Mouse (Mus musculus) hematopoietic stem cell, adult 5-6 weeks (primary cell): Measurements from ENCODE around the gene Olfr1039. TPM values are rescaled to one million over a fixed set of nuclear protein-coding genes. Genes with fewer than 3 reads are reported as not detected.
"Not testable (repeated sequence)": the region's sequence is repeated elsewhere in the genome, so short reads cannot be mapped to it uniquely, and the experiment has no call there.

Experiments
- ATAC-seq, 2 experiments: fragments of 125-278 bp in 1 of 2; replicated peaks in 1 of 2; 2 replicates each; pipeline ENCODE4 v1.8.0; 2016 to 2017; ENCODE audit warnings: inconsistent platforms in 2 of 2, mild to moderate bottlenecking in 2 of 2, moderate number of reproducible peaks in 2 of 2, low read depth in 1 of 2, moderate TSS enrichment in 1 of 2; ENCODE audit not compliant: low FRiP score in 2 of 2, poor library complexity in 2 of 2, severe bottlenecking in 2 of 2, insufficient read depth in 1 of 2, low TSS enrichment in 1 of 2
- total RNA-seq: library from RNA; stranded (forward); fragments of 172-1452, 232-1000 nt; gene quantifications from 2 replicates; pipeline ENCODE4 v1.2.3, GENCODE M21; 2017

The Olfr1039 gene
- not detected in 2 replicates for total RNA-seq

DNA sequence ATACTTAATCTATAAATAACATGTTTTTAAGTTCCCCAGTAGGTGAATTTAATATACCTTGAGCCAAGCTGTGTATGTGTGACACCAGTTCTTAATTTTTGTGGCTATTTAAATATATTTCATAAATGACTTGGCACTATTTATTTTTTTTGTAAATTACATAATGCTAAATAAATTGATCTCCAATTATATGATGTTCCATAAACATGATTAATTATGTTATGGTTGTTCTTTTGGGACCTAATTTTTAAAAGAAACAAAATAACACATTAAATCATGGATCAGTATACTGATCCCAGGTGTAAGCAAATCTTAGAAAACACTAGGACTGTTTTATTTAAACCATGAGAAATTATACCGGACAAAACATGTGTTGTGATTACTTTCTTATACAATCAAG is at the start of gene Olfr1039:
Gene Olfr1039, minus strand, starts transcription at position 101 of the 400 bp plus-strand sequence.
- no peak for ATAC-seq

- no peak for ATAC-seq
Observed at GRCm38 (mm10) chr2:86179950-86180349, 44.2 kb upstream of the Olfr1039 start.

DNA sequence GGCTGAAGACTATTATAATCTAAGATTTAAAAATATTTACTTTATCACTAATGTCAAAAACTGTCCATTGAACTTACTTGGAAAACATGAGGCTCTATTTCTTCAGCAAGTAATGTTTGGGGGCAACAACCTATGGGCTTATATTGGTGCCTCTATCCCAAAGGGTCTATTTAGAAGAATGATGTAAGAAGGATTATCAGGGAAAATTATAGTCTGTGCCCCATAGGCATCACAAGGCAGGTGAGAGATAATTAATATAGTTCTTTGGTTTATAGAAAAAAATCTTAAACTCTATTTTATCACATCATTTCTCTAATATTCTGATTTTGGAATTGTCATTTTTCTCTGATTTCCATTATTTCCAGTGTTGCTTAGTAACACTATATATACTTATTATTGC is 42.0 kb upstream of the Olfr1039 start, which contains the start of gene Olfr1044:
Gene Olfr1044, minus strand, starts transcription at position 101 of the 400 bp plus-strand sequence.
- no peak for ATAC-seq

DNA sequence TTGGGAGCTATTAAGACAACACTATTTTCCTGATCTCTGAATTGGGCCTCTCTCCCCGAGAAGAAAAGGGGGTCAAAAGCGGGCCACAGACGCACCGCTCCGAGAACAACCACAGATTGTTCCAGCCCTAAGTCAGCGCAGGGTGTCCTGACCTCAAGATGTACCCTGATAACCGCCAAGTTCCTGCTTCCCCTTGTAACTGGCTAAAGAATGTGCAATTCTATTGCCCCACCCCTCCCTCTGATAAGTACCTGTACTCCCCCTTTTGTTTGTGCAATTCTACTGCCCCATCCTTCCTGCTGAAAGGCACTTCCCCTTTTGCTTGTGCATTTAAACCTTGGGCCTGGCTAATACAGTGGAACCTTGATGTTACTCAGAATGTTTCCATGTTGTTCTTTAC is 39.7 kb upstream of the Olfr1039 start:
- ATAC-seq, result peak; percentile 49 to 71; a peak in 1 of 4 replicates

DNA sequence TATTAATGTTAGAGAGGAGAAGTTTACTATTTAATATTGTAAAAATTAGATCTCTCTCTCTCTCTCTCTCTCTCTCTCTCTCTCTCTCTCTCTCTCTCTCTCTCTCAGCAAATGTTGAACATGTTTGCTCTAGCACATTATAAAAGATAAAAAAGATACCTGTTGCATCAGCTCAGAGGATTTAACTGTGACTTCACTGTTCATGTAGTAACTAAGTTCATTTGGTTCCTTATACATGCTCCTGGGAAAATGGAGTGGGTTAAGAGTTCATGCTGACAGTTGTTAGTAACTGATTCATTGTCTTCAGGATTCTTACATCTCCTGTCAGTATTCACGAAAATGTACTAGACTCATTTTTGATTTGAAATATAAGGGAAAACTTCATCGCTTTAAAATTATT is 31.7 kb upstream of the Olfr1039 start, which contains the start of gene Olfr1043:
Gene Olfr1043, minus strand, starts transcription at position 101 of the 400 bp plus-strand sequence.
- ATAC-seq, result no peak

DNA sequence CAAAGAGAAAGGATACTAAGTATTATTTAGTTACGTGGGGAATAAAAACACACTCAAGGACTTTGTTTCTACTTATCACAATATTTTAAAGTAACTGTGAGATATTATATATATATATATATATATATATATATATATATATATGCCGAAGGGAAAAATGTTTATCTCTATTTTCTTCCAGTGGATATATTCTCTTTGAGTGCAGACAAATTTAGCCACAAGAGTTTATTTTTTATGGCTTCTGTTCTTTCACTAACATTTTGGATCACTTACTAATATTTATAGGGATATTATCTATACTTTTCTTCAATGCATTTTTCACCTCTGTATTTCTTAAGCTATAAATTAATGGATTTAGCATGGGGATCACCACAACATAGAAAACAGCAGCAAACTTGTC is 26.0 kb upstream of the Olfr1039 start, which contains the start of gene Olfr1042:
Gene Olfr1042, minus strand, starts transcription at position 101 of the 400 bp plus-strand sequence.
- ATAC-seq, result no peak

- no peak for ATAC-seq
Observed at GRCm38 (mm10) chr2:86146632-86147031, 10.9 kb upstream of the Olfr1039 start, which contains the start of gene Olfr1040. Gene Olfr1040 (minus strand): TSS chr2:86146732.

GRCm38 (mm10) chr2:86087285-86087684 is 48.4 kb downstream of the Olfr1039 start, which contains the start of gene Olfr1037:
Gene Olfr1037 (minus strand): TSS chr2:86087385.
- ATAC-seq, result no peak

- ATAC-seq, result not testable (repeated sequence)
Observed at GRCm38 (mm10) chr2:86080478-86080877, 55.2 kb downstream of the Olfr1039 start.

Other genes starting within 250 kb of the Olfr1039 start
- not detected in 2 replicates for gene Olfr1024, start 230.9 kb downstream of the Olfr1039 start, total RNA-seq
- not detected in 2 replicates for gene Olfr1025-ps1, start 220.7 kb downstream of the Olfr1039 start, total RNA-seq
- gene Olfr1026, start 214.4 kb downstream of the Olfr1039 start, total RNA-seq, result not detected in 2 replicates
- not detected in 2 replicates for gene Olfr1028, start 185.5 kb downstream of the Olfr1039 start, total RNA-seq
- gene Olfr1029, start 162.0 kb downstream of the Olfr1039 start, total RNA-seq, result not detected in 2 replicates
- gene Olfr1030, start 156.7 kb downstream of the Olfr1039 start, total RNA-seq, result not detected in 2 replicates
- not detected in 2 replicates for gene Olfr1031, start 145.6 kb downstream of the Olfr1039 start, total RNA-seq
- not detected in 2 replicates for gene Olfr1032, start 130.4 kb downstream of the Olfr1039 start, total RNA-seq
- not detected in 2 replicates for gene Olfr1033, start 115.3 kb downstream of the Olfr1039 start, total RNA-seq
- gene Olfr1034, start 90.1 kb downstream of the Olfr1039 start, total RNA-seq, result 0.06 TPM in 1 of 2 replicates, not detected in the other
- gene Olfr1036, start 61.9 kb downstream of the Olfr1039 start, total RNA-seq, result not detected in 2 replicates
- gene Olfr1037, start 48.5 kb downstream of the Olfr1039 start, total RNA-seq, result not detected in 2 replicates
- not detected in 2 replicates for gene Olfr1040, start 10.8 kb upstream of the Olfr1039 start, total RNA-seq
- gene Olfr1042, start 25.9 kb upstream of the Olfr1039 start, total RNA-seq, result not detected in 2 replicates
- gene Olfr1043, start 31.6 kb upstream of the Olfr1039 start, total RNA-seq, result not detected in 2 replicates
- not detected in 2 replicates for gene Olfr1044, start 41.9 kb upstream of the Olfr1039 start, total RNA-seq
- not detected in 2 replicates for gene Olfr52, start 49.8 kb upstream of the Olfr1039 start, total RNA-seq
- gene Olfr1045, start 67.1 kb upstream of the Olfr1039 start, total RNA-seq, result not detected in 2 replicates
- not detected in 2 replicates for gene Olfr1046, start 83.4 kb upstream of the Olfr1039 start, total RNA-seq
- gene Olfr1047, start 95.5 kb upstream of the Olfr1039 start, total RNA-seq, result not detected in 2 replicates
- not detected in 2 replicates for gene Olfr1048, start 104.4 kb upstream of the Olfr1039 start, total RNA-seq
- gene Olfr1049, start 122.4 kb upstream of the Olfr1039 start, total RNA-seq, result not detected in 2 replicates
- gene Olfr1051, start 143.2 kb upstream of the Olfr1039 start, total RNA-seq, result not detected in 2 replicates
- not detected in 2 replicates for gene Olfr1052, start 156.5 kb upstream of the Olfr1039 start, total RNA-seq
- gene Olfr1053, start 179.4 kb upstream of the Olfr1039 start, total RNA-seq, result not detected in 2 replicates
- gene Olfr1054, start 199.5 kb upstream of the Olfr1039 start, total RNA-seq, result not detected in 2 replicates
- not detected in 2 replicates for gene Olfr1055, start 214.4 kb upstream of the Olfr1039 start, total RNA-seq
- gene Olfr1056, start 226.5 kb upstream of the Olfr1039 start, total RNA-seq, result not detected in 2 replicates
- not detected in 2 replicates for gene Olfr1057, start 242.5 kb upstream of the Olfr1039 start, total RNA-seq